In genomic region chr19:3281886-3282285, GRCm38 (mm10) we compare ENCODE assay signal across 8 mouse cellular contexts. TPM values are rescaled to one million over a fixed set of nuclear protein-coding genes. Genes with fewer than 3 reads are reported as not detected.
DNase-seq lines count a peak whose midpoint lies in the region; ATAC-seq and TF ChIP-seq lines count a peak whose summit lies in the region.

No protein-coding gene starts in this region.

- peaks cover 3% of the 10 kb centered on the region; the same call in 1 of the 2 replicates for H3K36me3 ChIP-seq in spleen, adult 2 months (ENCODE audit: control insufficient read depth, insufficient read depth, low read length)
- H3K36me3 ChIP-seq in limb, embryonic 15.5 days = peaks cover 46% of the 10 kb centered on the region
- peaks cover 3% of the 10 kb centered on the region; the same call in 1 of the 2 replicates for H3K36me3 ChIP-seq in stomach, postnatal 0 days (ENCODE audit: control insufficient read depth, insufficient read depth, low read length)

- peak overlapping the region; percentile 97 for H3K4me3 ChIP-seq in cerebellum, adult 2 months (replicated peaks; ENCODE audit: insufficient read depth, low read depth, low read length)
- H3K4me3 ChIP-seq in spleen, adult 2 months (ENCODE audit: extremely low read depth, insufficient read depth, insufficient read length) = peak overlapping the region; percentile 14; the same call in 1 of the 2 replicates
- H3K4me3 ChIP-seq in limb, embryonic 15.5 days = peak overlapping the region; percentile 78
- peak overlapping the region; percentile 59 for H3K4me3 ChIP-seq in stomach, postnatal 0 days (ENCODE audit: low read depth, low read length)

- 67% methylated on average over 4 of the region's 4 CpGs for WGBS in cerebellum, adult 2 months
- 74% methylated on average over 4 of the region's 4 CpGs for WGBS in spleen, adult 2 months
- 77% methylated on average over 4 of the region's 4 CpGs for WGBS in limb, embryonic 15.5 days
- WGBS in stomach, postnatal 0 days = 46% methylated on average over 4 of the region's 4 CpGs

- no peak for TF ChIP-seq POLR2A in cerebellum, adult 2 months (IDR thresholded peaks at IDR 0.05; ENCODE audit: borderline replicate concordance, insufficient read depth, low read length)
- TF ChIP-seq POLR2A in spleen, adult 2 months (IDR thresholded peaks at IDR 0.05; ENCODE audit: low read depth, low read length) = no peak

- H3K4me1 ChIP-seq in cerebellum, adult 2 months (ENCODE audit: control insufficient read depth, insufficient read depth, low read length) = peaks cover 8% of the 10 kb centered on the region; the same call in 1 of the 2 replicates
- peaks cover 5% of the 10 kb centered on the region; the same call in 1 of the 2 replicates for H3K4me1 ChIP-seq in spleen, adult 2 months (ENCODE audit: control insufficient read depth, insufficient read depth, insufficient read length)
- peaks cover 21% of the 10 kb centered on the region for H3K4me1 ChIP-seq in limb, embryonic 15.5 days
- H3K4me1 ChIP-seq in stomach, postnatal 0 days (replicated peaks; ENCODE audit: control insufficient read depth, insufficient read depth) = peaks cover 2% of the 10 kb centered on the region; the same call in 1 of the 2 replicates

- DNase-seq in cerebellum, adult 2 months = no peak
- DNase-seq in cerebellum, postnatal 36 days = no peak
- DNase-seq in spleen, adult 2 months (ENCODE audit: low read depth in 1 of 2, low spot score in 2 of 2) = no peak
- DNase-seq in spleen, postnatal 10 days (ENCODE audit: low spot score in 2 of 2) = no peak
- DNase-seq in stomach, postnatal 0 days (ENCODE audit: low spot score) = no peak
- DNase-seq in layer of hippocampus, adult 11-12 months (ENCODE audit: low spot score) = no peak
- no peak for DNase-seq in cerebellum, adult 18-20 months

- no peak for TF ChIP-seq EP300 in stomach, postnatal 0 days (optimal IDR thresholded peaks at IDR 0.05)

- no peak for ATAC-seq in limb, embryonic 15.5 days (ENCODE audit: insufficient number of reproducible peaks, low FRiP score, low TSS enrichment, low read depth)
- no peak for ATAC-seq in stomach, postnatal 0 days (ENCODE audit: low FRiP score, low TSS enrichment)

- no peak overlapping the region for H3K27ac ChIP-seq in cerebellum, adult 2 months (ENCODE audit: insufficient read depth, low read length)
- no peak overlapping the region for H3K27ac ChIP-seq in spleen, adult 2 months (ENCODE audit: insufficient read depth, low read length)
- no peak overlapping the region for H3K27ac ChIP-seq in limb, embryonic 15.5 days
- no peak overlapping the region for H3K27ac ChIP-seq in stomach, postnatal 0 days (replicated peaks)

- H3K27me3 ChIP-seq in cerebellum, adult 2 months (ENCODE audit: control insufficient read depth, insufficient read depth, low read length) = no peaks in the 10 kb centered on the region
- no peaks in the 10 kb centered on the region for H3K27me3 ChIP-seq in spleen, adult 2 months (ENCODE audit: control insufficient read depth, insufficient read depth, low read length)
- H3K27me3 ChIP-seq in limb, embryonic 15.5 days = no peaks in the 10 kb centered on the region
- H3K27me3 ChIP-seq in stomach, postnatal 0 days (ENCODE audit: control insufficient read depth, insufficient read depth, low read length) = no peaks in the 10 kb centered on the region

- H3K9me3 ChIP-seq in limb, embryonic 15.5 days = no peaks in the 10 kb centered on the region
- H3K9me3 ChIP-seq in stomach, postnatal 0 days (ENCODE audit: control insufficient read depth, low read length) = no peaks in the 10 kb centered on the region

- peak overlapping the region; percentile 90 for H3K9ac ChIP-seq in limb, embryonic 15.5 days
- H3K9ac ChIP-seq in stomach, postnatal 0 days (ENCODE audit: low read length) = peak overlapping the region; percentile 80

- no peak for TF ChIP-seq CTCF in cerebellum, adult 2 months (IDR thresholded peaks at IDR 0.05; ENCODE audit: borderline replicate concordance, insufficient read depth, low read depth, low read length)
- TF ChIP-seq CTCF in spleen, adult 2 months (IDR thresholded peaks at IDR 0.05; ENCODE audit: extremely low read depth, insufficient read depth, insufficient read length, insufficient replicate concordance) = no peak
- no peak for TF ChIP-seq CTCF in stomach, postnatal 0 days (IDR thresholded peaks at IDR 0.05; ENCODE audit: low read depth)

- H3K4me2 ChIP-seq in limb, embryonic 15.5 days = peak overlapping the region; percentile 65
- H3K4me2 ChIP-seq in stomach, postnatal 0 days (replicated peaks; ENCODE audit: low read depth) = peak overlapping the region; percentile 77

RNA-seq across cellular contexts. Expression of gene Mrpl21, which starts 0.8 kb away (rescaled TPM):
- polyA plus RNA-seq in cerebellum, adult 2 months (2012; rRNA removed) = 56.6 and 61.3 TPM in 2 replicates
- 22.6 and 25.6 TPM in 2 replicates for polyA plus RNA-seq in spleen, adult 2 months (2012; rRNA removed)
- 108 and 118 TPM in 2 replicates for polyA plus RNA-seq in limb, embryonic 15.5 days (2015; fragmentation: Nextera tagmentation; extraction: Ambion mirVana)
- 81.6 and 87.2 TPM in 2 replicates for polyA plus RNA-seq in stomach, postnatal 0 days (2015; fragmentation: Nextera tagmentation; extraction: Ambion mirVana)

RNA-seq across cellular contexts. Expression of gene Ighmbp2, which starts 0.9 kb away (rescaled TPM):
- polyA plus RNA-seq in cerebellum, adult 2 months (2012; rRNA removed) = 9.2 and 9.8 TPM in 2 replicates
- 6.3 and 7.4 TPM in 2 replicates for polyA plus RNA-seq in spleen, adult 2 months (2012; rRNA removed)
- 10.4 and 10.5 TPM in 2 replicates for polyA plus RNA-seq in limb, embryonic 15.5 days (2015; fragmentation: Nextera tagmentation; extraction: Ambion mirVana)
- polyA plus RNA-seq in stomach, postnatal 0 days (2015; fragmentation: Nextera tagmentation; extraction: Ambion mirVana) = 3.9 and 4.0 TPM in 2 replicates

RNA-seq across cellular contexts. Expression of gene Cpt1a, which starts 40.2 kb away (rescaled TPM):
- polyA plus RNA-seq in cerebellum, adult 2 months (2012; rRNA removed) = 22.2 and 24.1 TPM in 2 replicates
- 45.9 and 68.9 TPM in 2 replicates for polyA plus RNA-seq in spleen, adult 2 months (2012; rRNA removed)
- 18.3 and 19.6 TPM in 2 replicates for polyA plus RNA-seq in limb, embryonic 15.5 days (2015; fragmentation: Nextera tagmentation; extraction: Ambion mirVana)
- polyA plus RNA-seq in stomach, postnatal 0 days (2015; fragmentation: Nextera tagmentation; extraction: Ambion mirVana) = 59.5 and 62.0 TPM in 2 replicates

Comparison
In these comparisons a context has a peak if more than half of its experiments do, and no peak if none do; other contexts are left out.
1. H3K4me3 ChIP-seq: peak in every context shown above with its lines; median percentile 97 in cerebellum, adult 2 months; 78 in limb, embryonic 15.5 days; 59 in stomach, postnatal 0 days; 14 in spleen, adult 2 months.